Mouse (Mus musculus) adrenal gland (tissue): ENCODE data around the gene Cox6b2.

Experiments
- intact Hi-C: fragments of 180-260 bp; cut with DNase I; formaldehyde crosslinking; loops from one replicate; pipeline ENCODE4 v1.15.1; 2025
- long read RNA-seq, 2 experiments: library from polyadenylated mRNA; unstranded; transcript quantifications; one replicate each; pipeline ENCODE4 v2.0.0; 2020; ENCODE audit warnings: borderline replicate concordance in 1 of 2; ENCODE audit not compliant: insufficient replicate concordance in 1 of 2

Cox6b2 gene
- long read RNA-seq, experiment 1, partial matches to known transcripts, result 0 of 6 reads
- long read RNA-seq, experiment 1, other reads (novel, unspliced or antisense), result 2 of 6 reads
- long read RNA-seq, experiment 2, transcript Cox6b2-201 (4 exons, 553 nt), result major isoform, 8 of 11 reads
- long read RNA-seq, experiment 2, partial matches to known transcripts, result 0 of 11 reads
- long read RNA-seq, experiment 2, other reads (novel, unspliced or antisense), result 1 of 11 reads

DNA sequence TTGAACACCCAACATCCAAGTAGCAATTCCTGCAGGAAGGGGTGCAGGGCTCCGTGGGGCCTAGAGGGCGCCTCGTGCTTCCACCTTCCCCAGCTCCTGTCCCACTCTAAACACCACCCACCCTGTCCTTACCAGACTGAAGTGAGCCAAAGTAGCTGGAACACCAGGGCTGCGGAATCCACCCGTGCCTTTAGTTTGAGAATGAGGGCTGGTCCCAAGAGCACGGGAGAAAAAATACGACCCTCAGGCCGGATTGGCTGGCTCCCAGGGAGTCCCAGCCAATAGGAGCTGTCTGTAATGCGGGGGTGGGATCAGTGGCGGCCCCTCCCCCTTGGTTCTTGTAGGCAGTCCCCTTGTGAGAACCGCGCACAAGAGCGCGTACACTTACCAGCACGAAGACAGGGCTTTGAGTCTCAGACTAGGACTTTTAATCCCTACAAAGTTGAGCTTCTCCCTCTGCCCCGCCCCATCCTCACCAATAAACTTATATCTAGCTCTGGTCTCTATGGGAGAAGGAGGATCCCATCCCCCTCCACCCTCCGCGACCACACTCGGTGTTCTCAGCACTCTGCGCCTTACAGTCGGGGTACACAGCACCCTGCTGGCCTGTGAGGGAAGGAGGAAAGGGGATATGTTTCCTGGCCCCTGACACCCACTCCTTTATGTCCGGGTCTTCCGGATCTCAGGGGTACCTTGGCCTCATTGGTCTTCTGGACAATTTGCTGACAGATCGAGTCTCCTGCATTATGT lies at the start of gene Cox6b2:
TSS of gene Cox6b2 (minus strand) at position 274 of the 750 bp plus-strand sequence.
- intact Hi-C loops, result no loop called here

DNA sequence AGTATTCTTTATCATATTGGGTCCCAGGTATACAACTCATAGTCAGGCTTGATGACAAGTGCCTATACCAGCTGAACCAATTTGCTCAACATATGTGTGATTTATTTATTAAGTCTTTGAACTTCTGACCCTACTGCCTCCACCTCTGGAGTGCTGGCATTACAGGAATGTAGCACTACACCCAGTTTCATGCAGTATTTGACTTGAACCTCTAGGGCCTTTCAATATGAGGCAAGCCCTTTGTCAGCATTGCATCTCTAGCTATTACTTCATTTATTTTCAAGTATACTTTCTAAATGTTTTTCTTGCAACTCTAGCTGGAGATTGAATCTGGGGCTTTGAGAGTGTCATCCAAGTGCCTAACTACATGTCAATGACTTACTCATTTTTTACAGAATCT lies 49.4 kb upstream of the Cox6b2 start:
- intact Hi-C loops, result no loop called here

DNA sequence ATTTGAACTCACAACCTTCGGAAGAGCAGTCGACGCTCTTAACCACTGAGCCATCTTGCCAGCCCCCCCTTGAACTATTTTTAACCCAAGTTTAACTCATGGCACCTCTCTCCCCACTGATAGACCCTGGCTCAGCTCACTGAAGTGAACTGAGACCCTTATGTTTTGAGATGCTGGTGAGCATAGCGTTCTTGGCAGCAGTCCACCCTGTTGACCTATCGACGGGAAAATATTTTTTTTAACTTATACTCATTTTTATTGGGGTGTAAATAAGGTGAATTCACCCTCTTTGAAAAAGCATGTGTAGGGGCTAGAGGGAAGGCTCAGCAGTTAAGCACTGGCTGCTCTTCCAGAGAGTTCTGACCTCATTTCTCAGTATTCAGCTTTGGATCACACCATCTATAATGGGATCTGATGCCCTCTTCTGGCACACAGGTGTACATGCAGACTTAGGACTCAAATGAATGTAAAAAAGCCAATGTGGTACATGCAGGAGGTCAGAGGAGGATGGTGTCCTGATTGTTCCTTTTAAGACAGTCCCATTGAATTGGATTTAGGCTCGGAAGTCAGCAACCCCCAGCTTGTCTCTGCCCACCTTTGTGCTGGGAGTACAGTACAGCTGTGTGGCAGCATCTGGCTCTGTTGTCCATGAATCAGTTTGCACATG lies 43.0 kb upstream of the Cox6b2 start:
- intact Hi-C loops, result loop anchor here (10.0 kb wide), 1 partner anchor 171 kb away; no protein-coding TSS in a partner anchor

DNA sequence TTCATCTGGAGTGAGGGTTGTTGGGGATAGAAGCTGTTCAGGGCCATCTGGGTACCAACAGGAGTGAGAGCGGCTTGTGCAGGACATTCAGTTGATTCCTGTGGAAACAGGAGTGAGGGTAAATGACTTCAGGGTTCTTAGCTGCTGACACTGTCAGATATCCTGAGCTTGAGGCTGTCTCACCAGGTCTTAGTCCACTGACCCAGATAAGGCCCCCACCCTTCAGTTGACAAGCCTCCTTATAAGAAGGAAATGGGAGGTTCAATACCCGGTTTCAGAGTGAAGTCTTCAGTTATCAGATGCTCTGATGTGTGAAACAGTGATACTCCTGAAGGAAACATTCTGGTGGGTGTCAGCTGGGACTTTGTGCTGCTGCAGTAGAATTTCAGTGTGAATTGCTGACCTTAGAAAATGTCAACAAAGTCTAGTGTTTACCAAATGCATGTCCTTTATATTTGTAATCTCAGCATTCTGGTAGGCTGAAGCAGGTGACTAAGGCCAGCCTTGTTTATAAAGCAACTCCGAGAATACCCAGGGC lies 41.8 kb upstream of the Cox6b2 start:
- intact Hi-C loops, result loop anchor here (5.0 to 10.0 kb wide), 2 partner anchors 82 to 170 kb away; no protein-coding TSS in a partner anchor

DNA sequence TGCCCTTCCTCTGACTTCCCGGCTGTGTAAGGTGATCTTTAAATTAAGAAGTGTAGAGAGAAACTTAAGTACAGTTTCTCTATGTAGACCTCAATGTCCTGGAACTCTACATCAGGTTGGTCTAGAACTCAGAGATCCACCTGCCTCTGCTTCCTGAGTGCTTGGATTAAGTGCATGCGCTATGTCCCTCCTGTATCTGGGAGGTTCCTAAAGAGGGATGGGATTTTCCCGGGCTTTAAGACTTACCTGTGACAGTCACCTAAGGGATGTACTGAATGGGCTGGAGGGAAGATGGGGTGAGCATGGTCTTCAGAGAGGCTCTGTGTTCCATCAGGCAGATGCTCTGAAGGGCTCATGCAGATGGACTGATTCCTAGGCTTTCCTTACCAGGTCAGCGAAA lies 40.8 kb upstream of the Cox6b2 start:
- intact Hi-C loops, result loop anchor here (5.0 to 10.0 kb wide), 2 partner anchors 81 to 169 kb away; no protein-coding TSS in a partner anchor

DNA sequence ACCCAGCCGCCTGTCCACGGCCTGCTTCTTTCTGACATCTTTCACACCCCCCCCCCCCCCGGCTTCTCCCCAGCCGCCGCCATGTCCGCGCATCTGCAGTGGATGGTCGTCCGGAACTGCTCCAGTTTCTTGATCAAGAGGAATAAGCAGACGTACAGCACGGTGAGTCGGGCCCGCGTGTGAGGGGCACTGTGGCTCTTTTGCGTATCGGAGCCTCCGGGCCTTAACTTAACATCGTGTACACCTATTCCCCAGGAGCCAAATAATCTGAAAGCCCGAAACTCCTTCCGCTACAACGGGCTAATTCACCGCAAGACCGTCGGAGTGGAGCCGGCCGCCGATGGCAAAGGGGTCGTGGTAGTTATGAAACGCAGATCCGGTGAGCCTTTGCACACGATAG lies 40.4 kb upstream of the Cox6b2 start:
- intact Hi-C loops, result loop anchor here (5.0 to 10.0 kb wide), 2 partner anchors 81 to 168 kb away; no protein-coding TSS in a partner anchor

DNA sequence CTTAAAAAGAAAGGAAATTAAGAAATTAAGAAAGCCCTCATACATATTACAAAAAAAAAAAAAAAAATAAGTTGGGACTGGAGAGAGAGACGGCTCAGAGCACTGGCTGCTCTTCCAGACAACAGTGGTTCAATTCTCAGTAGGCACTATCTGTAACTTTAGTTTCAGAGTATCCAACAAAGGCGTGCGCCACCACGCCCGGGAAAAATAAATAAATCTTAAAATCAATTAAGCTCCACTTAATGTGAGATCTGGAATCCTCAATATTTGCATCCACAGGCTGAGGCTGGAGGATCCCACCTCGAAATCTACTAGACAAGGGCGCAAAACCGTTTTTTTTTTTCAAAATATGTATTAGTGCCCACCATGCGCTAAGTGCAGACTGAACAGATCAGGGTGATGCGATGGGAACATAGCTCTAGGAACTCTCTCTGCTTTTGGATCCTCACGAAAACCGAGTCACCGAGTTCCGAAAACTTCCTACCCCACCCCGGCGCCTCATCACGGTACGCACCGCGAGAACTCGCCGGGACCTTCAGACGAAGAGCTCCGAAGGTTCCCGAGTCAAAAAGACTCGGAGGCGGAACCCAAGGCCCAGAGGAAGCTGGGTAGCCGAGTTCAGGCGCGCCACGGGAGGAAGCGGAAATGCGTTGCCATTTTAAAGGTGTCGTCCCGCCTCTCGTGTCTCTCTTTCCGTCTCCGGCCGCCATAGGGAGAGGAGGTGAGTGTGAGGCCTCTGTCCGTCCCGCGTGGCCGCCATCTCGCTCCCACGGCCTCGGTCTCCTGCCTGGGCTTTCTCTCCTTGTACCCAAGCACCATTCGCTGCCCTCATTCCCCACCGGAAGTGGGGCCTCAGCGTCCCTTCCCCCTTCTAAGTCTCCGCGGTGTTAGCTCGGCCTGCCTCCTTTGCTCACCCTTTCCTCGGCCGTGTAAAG lies 39.7 kb upstream of the Cox6b2 start, which contains the start of gene Rpl28:
TSS of gene Rpl28 (plus strand) at position 597 of the 935 bp plus-strand sequence.
- intact Hi-C loops, result loop anchor here (5.0 to 10.0 kb wide), 2 partner anchors 80 to 168 kb away; no protein-coding TSS in a partner anchor

DNA sequence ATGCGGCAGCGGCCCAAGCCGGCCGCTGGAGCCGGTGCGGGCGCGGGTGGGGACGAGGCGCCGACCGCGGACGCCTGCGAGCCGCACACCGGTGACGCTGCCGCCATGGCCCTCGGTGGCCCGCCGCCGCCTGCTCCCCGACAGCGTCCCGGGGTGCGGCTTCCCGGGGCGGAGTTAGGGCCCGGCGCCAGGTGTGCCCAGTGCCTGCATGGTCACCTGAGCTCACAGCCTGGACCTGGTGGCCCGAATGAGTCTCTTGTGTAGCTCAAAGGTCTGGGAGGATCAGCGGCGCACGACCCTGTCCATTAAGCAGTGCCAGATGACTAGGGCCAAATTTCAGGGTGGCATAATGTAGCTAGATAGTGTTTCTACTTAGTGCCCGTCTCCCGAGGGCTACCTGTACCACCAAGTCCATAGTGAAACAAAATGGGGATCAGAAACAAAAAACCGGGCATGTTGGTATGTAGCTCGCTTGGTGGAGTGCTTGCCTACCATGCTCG lies 36.6 kb upstream of the Cox6b2 start, which contains the start of gene Tmem238:
TSS of gene Tmem238 (minus strand) at position 221 of the 500 bp plus-strand sequence.
- intact Hi-C loops, result loop anchor here (5.0 kb wide), 2 partner anchors 47 to 232 kb away; partner anchors contain the start of gene Kmt5c

DNA sequence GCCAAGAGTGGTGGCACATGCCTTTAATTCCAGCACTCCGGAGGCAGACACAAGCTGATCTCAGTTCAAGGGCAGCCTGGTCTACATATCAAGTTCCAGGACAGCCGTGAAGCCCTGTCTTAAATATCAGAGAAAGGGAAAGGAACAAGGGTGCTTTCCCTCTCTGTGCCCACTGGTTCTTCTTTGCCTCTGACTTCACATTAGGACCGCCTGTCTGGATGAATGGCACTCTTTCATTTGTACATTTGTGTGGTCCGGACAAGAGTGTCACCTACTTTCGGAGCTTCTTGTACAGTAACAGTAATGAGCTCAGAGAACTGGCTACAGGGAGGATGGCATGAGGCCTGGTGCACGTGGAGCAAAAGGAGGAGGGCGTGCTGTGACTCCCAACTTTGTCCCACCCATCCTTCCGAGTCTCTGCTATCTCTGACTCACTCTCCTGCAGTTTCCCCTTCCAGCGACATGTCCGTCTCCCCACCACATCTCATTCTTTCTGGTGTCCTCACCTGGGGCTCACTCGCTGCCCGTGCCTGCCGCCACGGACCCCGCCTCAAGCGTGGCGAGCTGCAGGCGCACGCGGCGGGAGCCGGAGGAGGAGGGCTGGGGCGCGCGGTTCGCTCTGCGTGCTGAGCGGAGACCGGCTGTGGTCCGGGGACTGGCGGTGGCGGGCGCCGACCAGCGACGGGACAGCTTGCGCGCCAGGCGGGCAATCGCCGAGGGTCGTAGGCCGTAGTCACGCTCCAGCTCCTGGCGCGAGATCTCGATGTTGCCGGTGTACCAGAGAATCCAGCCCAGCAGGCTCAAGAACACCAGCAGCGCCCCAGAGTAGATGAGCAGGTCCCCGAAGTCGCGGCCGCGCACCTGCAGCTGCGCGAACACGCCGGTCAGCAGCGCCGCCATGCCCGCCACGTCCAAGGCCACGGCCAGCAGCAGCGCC lies 35.9 kb upstream of the Cox6b2 start:
- intact Hi-C loops, result loop anchor here (5.0 kb wide), 2 partner anchors 46 to 231 kb away; partner anchors contain the start of gene Kmt5c

DNA sequence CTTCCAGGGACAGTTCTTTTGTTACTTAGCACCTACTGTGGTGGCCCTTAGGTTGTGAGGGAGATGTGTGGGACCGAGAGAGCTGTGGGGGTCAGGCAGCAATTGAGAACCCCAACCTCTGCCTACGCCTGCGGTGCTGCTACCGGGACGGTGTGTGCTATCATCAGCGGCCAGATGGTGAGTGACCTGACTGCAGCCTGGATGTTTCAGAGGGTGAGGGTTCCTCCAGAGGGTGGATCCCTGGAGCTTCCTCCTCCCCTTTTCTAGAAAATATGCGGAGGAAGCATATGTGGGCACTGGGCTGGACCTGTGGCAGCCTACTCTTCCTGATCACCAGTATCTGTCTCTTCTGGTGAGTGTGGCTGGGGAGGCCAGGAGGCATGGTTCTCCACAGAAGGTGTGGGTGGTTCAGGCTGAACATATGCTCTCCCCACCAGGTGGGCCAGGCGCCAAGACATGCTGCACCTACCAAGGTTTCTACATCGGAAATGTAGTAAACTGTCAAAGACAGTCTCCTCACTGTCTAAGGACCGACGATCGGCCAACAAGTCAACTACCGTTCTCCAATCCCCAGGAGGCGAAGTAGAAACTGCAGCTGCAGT lies 30.9 kb upstream of the Cox6b2 start:
- intact Hi-C loops, result no loop called here

DNA sequence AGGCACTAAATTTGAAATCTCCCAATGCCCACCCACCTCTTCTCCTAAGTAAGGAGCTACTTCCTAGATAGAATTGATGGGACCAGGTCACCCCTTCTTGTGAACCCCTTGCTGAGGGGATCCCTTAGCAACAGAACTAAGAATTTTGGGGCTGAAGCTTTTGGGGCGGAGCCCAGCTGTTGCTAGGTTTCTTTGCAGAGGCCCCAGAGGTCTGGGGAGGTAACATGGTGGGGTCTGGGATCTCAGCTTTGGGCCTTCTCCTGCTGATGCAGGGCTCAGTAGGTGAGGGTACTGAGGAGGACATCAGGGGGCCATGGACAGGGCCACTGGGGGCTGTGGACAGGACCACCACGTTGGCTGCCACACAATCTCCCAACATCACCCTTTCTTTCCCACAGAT lies 29.9 kb upstream of the Cox6b2 start, which contains the start of the genes Il11 and Tmem190:
TSS of gene Il11 (minus strand) at position 101 of the 400 bp plus-strand sequence.
TSS of gene Tmem190 (plus strand) at position 179 of the 400 bp plus-strand sequence.
- intact Hi-C loops, result no loop called here

DNA sequence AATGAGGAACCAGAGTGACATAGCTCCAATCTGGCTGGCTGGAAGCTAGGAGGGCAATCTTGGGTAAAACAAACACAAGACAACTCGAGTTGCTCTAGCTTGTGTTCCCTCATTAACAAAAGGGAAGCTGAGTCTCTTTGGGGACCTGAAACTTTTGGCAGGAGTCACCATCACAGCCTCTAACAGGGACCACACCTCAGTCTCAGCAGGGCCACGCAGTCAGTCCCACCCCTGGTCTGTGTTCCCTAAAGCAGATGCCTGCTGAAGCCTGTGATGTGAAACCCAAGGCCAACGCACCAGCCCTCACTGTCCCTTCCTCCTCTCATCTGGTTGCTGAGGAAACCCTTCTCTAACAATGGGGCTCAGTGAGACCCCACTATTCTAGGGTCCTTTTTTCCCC lies 29.2 kb upstream of the Cox6b2 start:
- intact Hi-C loops, result no loop called here

DNA sequence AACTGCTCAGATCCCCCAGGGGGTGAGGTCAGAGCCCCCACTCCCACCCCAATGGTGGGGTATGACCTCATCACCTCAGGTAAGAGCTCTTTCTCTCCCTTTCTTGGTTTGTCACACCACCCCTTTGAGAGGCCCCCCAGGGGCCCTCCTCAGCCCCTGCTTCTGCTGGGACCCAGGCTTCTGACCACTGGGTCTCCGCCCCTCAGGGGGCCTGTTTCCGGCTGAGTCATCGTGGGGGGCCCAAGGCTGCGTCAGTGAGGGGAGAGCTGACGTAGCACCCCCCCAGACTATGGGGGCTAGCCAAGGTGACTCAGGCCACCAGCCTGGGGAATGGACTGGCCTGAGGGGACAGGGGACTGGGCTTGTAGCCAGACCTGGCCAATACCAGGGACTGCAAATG lies 27.0 kb upstream of the Cox6b2 start:
- intact Hi-C loops, result no loop called here

DNA sequence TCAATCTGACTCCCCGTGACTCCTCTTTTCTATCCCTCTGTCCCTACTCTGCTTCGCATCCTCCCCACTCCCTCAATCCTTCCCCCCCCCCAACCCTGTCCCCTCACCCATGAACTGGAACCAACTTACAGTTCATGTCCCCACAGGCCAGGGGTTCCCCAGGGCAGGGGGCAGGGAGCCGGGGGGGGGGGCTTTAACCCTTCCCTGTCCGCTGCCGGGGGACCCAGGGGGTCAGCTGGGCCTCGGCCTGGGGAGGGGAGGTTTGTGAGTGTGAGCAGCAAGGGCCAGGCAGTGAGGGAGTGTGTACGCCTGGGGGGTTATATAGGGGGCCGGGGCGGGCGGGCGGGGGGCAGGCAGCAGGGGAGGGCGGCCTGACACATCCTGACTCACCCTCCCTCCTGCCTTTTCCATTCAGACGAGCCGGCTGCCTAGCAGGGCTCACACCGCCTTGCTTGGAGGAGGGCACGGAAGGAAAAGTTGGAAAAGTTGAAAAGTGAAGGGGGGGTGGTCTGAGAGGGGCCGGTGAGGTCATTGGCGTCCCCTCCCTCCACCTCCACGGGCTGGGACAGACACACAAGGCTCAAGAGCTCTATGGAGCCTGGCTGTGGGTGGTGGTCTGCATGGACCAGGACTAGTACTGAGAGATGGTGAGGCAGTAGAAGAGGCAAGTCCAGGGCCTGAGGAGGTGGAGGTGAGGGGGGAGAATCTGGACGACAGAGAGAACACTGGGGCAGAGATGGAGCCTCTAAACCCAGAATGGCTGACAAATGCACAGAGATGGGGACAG lies 25.1 kb upstream of the Cox6b2 start:
- intact Hi-C loops, result no loop called here

DNA sequence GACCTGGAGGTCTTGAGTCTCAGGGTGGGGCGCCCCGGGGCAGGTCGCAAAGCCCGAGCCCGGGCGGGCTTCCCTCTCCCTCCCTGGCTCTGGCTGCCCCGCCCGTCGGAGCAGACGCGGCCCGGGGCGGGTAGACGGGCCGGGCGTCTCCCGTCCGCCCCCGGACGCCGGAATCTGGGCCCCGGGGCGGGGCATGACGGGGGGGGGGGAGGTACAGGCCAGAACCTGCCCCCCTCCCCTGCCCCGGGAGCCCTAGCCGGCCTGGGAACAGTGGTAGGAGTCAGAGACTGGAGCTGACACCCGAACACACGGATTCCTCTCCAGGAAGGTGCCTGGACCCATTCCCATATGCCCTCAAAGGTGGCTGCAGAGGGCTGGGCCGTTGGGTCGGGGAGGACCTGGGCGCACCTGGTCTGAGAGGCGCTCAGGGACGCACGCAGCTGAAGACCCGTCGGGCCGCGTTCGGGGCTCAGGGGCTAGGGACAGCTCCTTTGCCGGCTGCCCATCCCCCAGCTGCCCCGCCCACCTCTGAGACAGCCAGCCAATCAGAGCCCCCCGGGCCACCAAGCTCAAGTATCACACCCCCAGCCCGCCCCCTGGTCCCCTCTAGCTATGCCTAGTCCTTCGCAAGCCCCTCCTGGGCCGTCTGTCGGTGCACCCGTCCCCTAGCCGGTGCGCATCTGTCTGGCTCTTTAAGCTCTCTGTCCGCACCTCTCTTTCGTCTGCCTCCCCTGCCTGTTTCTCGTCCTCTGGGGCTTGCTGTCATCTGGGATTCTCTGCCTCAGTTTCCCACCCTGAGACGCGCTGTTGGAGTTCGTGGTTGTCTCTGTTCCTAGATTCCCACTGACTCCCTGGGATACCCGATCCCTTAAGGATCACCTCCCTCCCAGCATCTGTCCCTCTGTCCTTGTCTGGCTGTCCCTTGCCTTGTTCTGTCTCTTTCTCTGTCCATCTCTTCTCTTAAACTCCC lies 24.3 kb upstream of the Cox6b2 start:
- intact Hi-C loops, result no loop called here

DNA sequence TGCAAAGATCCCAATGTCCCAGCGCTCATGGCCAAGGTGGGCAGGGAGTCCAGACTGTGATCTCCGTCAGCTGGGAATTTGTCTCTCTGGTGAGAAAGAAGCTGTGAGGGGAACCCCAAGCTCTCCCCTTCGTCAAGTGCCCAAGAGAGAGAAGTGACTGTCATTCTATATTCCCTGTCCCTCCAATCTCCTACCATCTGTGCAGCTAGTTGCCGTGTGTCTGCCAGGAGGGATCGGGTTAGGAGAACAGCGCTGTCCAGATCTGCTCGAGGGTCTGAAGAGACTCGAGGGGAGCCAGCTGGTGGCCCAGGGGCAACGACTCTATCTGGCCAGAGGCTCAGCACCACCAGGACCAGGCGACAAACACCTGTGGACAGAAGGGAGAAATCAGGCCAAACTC lies 23.2 kb upstream of the Cox6b2 start:
- intact Hi-C loops, result no loop called here
